Mouse (Mus musculus): ENCODE measurements around the gene Ears2. TPM values are rescaled to one million over a fixed set of nuclear protein-coding genes. Genes with fewer than 3 reads are reported as not detected.

Gene Ears2
- total RNA-seq, 2 experiments from 2014 or later, result 20.5 to 20.8 TPM

- no peak for DNase-seq (ENCODE audit: low spot score in 2 of 2)
Observed at GRCm38 (mm10) chr7:122045711-122046110, 21.4 kb downstream of the Ears2 start.

- no peak for DNase-seq (ENCODE audit: low spot score in 2 of 2)
Observed at GRCm38 (mm10) chr7:122045181-122045634, 21.9 kb downstream of the Ears2 start.

GRCm38 (mm10) chr7:122044106-122044505 lies 23.0 kb downstream of the Ears2 start:
- no peak for DNase-seq (ENCODE audit: low spot score in 2 of 2)

- DNase-seq (ENCODE audit: low spot score in 2 of 2), result no peak
Observed at GRCm38 (mm10) chr7:122034348-122034747, 32.7 kb downstream of the Ears2 start.

GRCm38 (mm10) chr7:122033371-122033770 lies 33.7 kb downstream of the Ears2 start:
- DNase-seq (ENCODE audit: low spot score in 2 of 2), result no peak

GRCm38 (mm10) chr7:122022131-122022530 lies 44.9 kb downstream of the Ears2 start:
- DNase-seq (ENCODE audit: low spot score in 2 of 2), result no peak

GRCm38 (mm10) chr7:122020667-122021354 lies 46.3 kb downstream of the Ears2 start, which contains the start of gene Gga2:
Gene Gga2, minus strand, starts transcription at chr7:122021222.
- DNase-seq (ENCODE audit: low spot score in 2 of 2), result peak; percentile 65 to 70

- DNase-seq (ENCODE audit: low spot score in 2 of 2), result no peak
Observed at GRCm38 (mm10) chr7:122020273-122020666, 46.8 kb downstream of the Ears2 start.

GRCm38 (mm10) chr7:122018978-122019377 lies 48.1 kb downstream of the Ears2 start:
- DNase-seq (ENCODE audit: low spot score in 2 of 2), result no peak

GRCm38 (mm10) chr7:122018247-122018646 lies 48.8 kb downstream of the Ears2 start:
- DNase-seq (ENCODE audit: low spot score in 2 of 2), result no peak

GRCm38 (mm10) chr7:122015734-122016133 lies 51.3 kb downstream of the Ears2 start:
- DNase-seq (ENCODE audit: low spot score in 2 of 2), result no peak

GRCm38 (mm10) chr7:122015105-122015504 lies 52.0 kb downstream of the Ears2 start:
- DNase-seq (ENCODE audit: low spot score in 2 of 2), result peak in 1 of 2 experiments; percentile 38

GRCm38 (mm10) chr7:122012949-122013348 lies 54.1 kb downstream of the Ears2 start:
- no peak for DNase-seq (ENCODE audit: low spot score in 2 of 2)

GRCm38 (mm10) chr7:122012370-122012769 lies 54.7 kb downstream of the Ears2 start:
- DNase-seq (ENCODE audit: low spot score in 2 of 2), result no peak

- DNase-seq (ENCODE audit: low spot score in 2 of 2), result no peak
Observed at GRCm38 (mm10) chr7:122000396-122000795, 66.7 kb downstream of the Ears2 start.

GRCm38 (mm10) chr7:121995961-121996360 lies 71.1 kb downstream of the Ears2 start:
- no peak for DNase-seq (ENCODE audit: low spot score in 2 of 2)

Other genes with a start within 250 kb of the Ears2 start
- gene Scnn1b, start 202.2 kb downstream of the Ears2 start, total RNA-seq (2021), result 1 to 10 TPM in 1 of 2 experiments, under 1 TPM in 1; 0.96 to 9.5 TPM
- 10 to 100 TPM; 31.1 to 32.6 TPM for gene Cog7, start 85.6 kb downstream of the Ears2 start, total RNA-seq (2021)
- 10 to 100 TPM; 34.2 to 43.2 TPM for gene Gga2, start 46.0 kb downstream of the Ears2 start, total RNA-seq (2021)
- gene Ubfd1, start 88 bp downstream of the Ears2 start, total RNA-seq (2021), result 10 to 100 TPM; 51.0 to 53.7 TPM
- 100 to 1,000 TPM; 367 to 408 TPM for gene Ndufab1, start 34.6 kb upstream of the Ears2 start, total RNA-seq (2021)
- 1 to 10 TPM; 7.1 to 8.1 TPM for gene Palb2, start 65.7 kb upstream of the Ears2 start, total RNA-seq (2021)
- gene Dctn5, start 65.8 kb upstream of the Ears2 start, total RNA-seq (2021), result 10 to 100 TPM; 70.7 to 72.0 TPM
- gene Plk1, start 92.2 kb upstream of the Ears2 start, total RNA-seq (2021), result 10 to 100 TPM; 25.3 to 27.3 TPM
- gene Ern2, start 118.9 kb upstream of the Ears2 start, total RNA-seq (2021), result under 1 TPM in 1 of 2 experiments, not detected in 1; 0.22 TPM
- gene Chp2, start 152.2 kb upstream of the Ears2 start, total RNA-seq (2021), result 1 to 10 TPM; 2.5 to 4.9 TPM
- 10 to 100 TPM; 20.8 to 22.0 TPM for gene Prkcb, start 221.5 kb upstream of the Ears2 start, total RNA-seq (2021)